Mouse (Mus musculus) heart, postnatal 0 days (tissue): ENCODE results near the gene Abi2.

Experiments used
- CTCF ChIP-seq: IDR thresholded peaks from 2 replicates; pipeline ENCODE4 v1.5.1; 2016; ENCODE audit warnings: antibody characterized with exemption, control low read depth, low read depth
- EP300 ChIP-seq: IDR thresholded peaks from 2 replicates; pipeline ENCODE4 v1.6.1; 2016; ENCODE audit warnings: antibody characterized with exemption, low read depth

DNA sequence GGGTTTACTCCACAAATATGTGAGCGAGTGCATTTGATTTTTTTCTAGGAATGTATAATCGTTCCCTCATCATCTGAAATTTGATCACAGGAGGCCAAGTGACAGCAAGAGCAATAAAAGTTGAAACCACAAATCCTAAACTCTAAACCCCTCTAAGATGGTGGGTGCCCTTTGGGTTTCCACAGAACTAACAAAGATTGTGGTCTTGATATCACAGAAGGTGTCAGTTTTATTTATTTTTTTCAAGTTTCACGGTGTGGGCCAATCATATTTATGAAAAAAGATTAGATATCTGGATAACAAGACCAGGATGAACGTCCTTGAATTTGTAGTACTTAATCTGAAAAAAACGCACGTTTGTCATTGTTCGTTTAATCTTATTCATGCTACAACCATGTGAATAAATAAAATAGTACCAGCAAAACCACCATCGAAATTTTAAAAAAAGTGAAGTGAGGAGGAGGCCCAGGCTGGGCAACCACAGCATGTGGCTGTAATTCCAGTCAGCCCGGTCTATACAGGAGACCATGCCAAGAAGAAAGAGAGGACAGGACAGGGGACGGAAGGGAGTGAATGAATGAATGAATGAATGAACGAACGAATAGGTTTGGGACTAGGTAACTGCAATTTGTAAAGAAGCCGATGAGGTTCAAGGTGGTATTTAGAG lies 785 bp upstream of the Abi2 start:
- TF ChIP-seq EP300: no peak
- no peak for TF ChIP-seq CTCF
